Mouse (Mus musculus) right cerebral cortex, postnatal 14 days (tissue): ENCODE measurements around the gene P2ry6.

Source experiments
- DNase-seq: peaks from one replicate; pipeline ENCODE4 v3.0.0; 2022

P2ry6 gene

DNA sequence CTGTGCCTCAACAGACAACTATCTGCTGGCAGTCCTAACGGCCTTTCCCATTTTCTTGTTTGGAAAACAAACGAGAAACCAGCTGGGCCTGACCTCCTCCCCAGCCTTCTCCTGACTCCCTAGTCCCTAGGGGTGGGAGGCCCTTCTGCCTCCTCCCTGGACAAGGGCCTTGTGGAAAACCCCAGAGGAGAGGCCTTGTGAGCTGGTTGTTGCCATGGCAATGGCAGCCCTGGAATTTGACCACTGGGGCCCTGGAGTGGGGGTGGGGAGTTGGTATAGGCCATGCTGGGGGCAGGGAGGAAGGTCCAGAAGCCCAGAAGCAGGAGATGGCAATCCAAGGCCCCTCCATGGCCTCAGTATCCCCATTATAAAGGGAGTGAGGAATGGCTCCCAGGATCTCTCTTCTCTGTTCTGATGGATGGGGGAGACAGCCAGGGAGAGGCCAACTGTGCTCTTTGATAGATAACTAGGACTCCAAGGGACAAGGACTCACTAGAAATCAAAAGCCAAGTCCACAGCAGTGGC, 63.1 kb downstream of the P2ry6 start:
- DNase-seq: no peak

DNA sequence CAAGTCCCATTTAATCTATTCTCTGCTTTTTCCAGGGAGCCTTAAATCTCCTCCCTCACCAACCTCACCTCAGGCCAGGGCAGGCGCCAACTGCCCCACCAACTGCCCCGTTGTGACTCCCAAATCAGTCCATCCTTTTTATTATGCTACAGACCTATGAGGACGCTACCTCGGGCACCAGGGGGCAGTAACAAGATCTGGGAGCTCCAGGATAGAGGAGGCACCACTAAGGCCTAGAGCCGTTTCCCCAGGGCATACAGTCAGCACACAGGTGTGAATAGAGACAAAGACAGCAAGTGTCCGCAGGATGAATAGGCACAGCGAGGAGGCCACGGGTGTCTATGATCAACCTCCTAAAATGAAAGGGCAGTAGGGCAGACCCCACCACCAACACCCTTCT, 65.9 kb downstream of the P2ry6 start:
- DNase-seq: no peak

DNA sequence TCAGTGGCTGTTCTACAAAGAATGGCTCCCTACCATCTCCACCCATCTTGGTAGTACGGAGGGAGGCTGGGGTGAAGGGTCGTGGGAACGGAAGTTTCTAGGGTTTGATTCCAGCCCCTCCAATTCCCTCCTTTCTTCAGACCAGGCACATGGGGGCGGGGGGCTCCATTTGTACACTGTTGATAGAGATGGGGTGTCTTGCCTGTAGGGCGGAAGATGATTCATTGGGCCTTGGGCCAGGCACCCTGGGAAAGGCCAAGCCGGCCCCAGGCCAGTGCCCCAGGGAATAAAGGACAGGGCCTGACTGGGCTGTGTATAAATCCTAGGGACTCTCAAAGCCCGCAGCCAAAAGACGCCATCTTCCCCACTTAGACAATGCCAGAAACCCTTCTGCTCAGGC, 66.4 kb downstream of the P2ry6 start:
- no peak for DNase-seq

DNA sequence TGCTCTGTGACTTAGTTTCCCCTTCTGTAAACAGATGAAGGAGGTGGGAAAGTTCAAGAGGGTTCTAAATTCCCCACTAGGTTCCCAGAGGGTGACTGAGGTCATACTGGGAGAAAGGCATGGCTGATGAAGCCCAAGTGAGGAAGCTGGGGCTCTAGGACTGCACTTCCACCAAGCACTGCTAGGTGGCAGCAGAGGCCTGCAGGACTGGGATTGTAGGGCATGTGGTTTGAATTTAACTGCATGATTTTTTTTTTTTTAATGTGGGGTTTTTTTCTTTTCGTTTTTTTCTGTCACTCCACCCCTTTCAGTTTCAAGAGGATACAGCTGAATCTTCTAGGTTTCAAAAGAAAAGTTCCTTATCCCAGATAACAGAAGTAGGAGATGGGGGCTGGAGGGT, 67.2 kb downstream of the P2ry6 start:
- peak; percentile 83 for DNase-seq

DNA sequence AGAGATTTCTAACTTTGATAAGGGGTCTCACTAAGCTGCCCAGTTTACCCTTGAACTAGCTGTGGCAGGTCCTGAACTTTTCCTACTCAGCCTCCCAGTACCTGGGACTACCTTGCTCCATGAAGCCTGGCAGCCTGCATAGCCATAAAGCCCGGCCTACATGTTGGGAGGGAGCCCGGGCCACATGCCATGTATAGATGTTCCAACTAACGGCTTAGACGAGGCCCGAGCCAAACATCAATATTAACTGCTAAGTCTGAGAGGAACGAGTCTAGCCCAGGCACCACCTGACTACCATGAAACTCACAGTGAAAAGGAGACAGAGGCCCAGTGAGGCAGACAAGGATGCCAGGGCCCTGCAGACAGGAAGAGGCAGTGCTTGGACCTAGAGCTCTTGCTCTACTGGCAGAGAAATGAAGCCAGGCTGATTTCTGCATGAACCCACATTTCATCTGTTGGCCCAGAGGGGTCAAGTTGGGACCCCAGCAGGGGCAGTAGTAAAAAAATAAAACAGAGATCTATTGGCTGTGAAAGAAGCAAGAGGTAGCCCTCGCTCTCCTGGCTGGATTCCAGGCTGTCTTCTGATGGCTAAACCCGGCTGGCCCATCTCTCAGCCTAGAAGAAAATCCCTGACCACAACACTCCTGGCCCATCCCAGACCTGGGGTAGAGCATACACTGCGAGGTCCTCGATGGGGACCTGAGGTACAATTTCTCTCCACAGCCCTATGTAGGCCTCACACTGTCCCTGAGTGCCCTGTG, 68.2 kb downstream of the P2ry6 start:
- DNase-seq: no peak

DNA sequence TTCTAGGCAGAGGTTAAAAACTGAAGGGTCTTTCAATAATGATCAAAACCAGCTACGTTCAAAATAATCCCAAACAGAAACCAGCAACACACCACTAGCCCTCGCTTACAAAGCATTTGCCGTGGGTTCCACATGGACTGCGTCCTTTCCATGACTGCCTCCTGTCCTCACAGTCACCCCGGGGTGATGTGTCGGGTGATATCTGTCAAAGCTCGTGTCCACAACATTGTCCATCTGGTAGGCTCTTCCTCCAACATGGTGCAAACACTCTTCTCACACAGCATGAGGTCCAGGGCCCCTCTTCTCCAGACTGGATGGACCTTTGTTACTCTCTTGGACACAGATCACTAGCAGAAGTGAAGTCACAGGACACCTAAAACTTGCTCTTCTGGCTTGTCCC, 69.4 kb downstream of the P2ry6 start:
- no peak for DNase-seq

DNA sequence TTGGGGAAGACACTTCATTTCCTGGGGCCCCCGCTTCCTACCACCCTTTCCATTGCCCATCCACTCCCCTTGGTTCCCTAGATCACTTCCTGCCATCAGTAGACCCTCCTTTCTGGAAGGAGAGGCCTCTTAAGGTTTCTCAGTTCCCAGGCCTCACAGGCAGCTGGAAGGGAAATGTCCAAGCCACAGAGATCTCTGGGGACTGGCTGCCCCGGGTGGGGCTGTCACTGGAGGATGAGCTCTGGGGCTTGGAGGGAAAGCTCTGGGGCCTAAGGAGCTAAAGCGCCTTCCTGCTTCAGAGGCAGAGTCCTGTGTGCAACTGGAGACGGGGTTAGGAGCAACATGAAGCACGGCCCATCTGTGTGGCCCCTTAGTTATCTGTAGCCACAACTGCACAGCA, 69.8 kb downstream of the P2ry6 start:
- no peak for DNase-seq

DNA sequence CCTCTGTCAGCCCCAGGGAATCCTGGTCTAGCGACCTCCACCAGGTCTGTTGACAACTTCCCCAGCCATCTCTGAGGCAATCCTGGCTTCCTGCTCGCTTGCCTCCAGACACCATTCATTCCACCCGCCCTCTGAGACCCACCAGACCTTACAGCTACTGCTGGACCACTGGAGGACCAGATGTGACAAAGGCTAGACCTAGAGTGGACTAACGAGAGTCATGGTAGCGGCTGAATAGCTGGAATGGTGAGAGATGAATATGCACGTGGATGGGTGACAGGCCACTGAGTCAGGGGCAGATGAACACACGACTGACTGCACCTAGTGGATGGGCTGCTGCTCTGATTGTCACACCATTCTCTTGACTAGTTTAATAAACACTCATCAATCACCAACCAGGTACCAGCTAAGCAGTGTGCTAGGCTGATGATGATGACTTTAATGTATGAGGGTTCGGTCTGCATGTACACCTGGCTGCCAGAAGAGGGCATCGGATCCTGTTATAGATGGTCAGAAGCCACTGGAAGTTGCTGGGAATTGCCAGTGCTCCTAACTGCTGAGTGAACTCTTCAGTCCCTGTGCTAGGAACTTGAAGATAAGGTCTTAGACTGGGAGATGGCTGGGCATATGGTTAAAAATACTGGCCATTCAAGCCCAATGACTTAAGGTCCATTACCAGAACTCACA, 71.9 kb downstream of the P2ry6 start:
- no peak for DNase-seq

DNA sequence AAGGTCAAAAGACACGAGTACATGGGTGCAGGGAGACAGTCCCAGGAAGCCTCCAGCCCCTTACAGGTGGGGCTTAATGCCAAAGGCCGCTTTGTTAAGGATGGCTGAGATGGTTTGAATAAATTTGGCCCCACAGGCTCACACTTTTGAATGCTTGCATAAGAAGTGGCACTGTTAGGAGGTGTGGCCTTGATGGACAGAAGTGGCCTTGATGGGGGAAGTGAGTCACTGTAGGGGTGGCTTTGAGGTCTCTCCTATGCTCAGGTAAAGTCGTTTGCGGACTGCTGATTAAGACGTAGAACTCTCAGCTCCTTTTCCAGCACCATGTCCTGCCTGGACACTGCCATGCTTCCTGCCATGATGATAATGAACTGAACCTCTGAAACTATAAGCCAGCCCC, 76.6 kb downstream of the P2ry6 start:
- no peak for DNase-seq

DNA sequence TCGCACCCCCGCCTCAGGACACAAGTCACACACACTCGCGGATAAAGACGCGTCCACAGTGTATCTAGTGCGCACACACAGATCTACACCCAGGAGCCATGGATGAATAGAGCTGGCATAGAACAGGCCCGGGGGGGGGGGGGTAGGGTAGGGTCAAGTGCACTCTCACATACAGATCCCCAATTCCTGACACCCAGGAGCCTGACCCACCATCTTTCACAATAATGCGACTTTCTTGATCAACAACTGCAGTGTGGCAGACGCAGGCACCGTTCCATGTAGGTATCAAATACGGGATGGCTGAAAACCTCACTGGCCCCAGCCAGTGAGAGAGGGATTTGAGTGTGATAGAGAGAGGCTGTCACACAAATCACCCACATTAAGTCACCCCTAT, 79.6 kb downstream of the P2ry6 start:
- no peak for DNase-seq

DNA sequence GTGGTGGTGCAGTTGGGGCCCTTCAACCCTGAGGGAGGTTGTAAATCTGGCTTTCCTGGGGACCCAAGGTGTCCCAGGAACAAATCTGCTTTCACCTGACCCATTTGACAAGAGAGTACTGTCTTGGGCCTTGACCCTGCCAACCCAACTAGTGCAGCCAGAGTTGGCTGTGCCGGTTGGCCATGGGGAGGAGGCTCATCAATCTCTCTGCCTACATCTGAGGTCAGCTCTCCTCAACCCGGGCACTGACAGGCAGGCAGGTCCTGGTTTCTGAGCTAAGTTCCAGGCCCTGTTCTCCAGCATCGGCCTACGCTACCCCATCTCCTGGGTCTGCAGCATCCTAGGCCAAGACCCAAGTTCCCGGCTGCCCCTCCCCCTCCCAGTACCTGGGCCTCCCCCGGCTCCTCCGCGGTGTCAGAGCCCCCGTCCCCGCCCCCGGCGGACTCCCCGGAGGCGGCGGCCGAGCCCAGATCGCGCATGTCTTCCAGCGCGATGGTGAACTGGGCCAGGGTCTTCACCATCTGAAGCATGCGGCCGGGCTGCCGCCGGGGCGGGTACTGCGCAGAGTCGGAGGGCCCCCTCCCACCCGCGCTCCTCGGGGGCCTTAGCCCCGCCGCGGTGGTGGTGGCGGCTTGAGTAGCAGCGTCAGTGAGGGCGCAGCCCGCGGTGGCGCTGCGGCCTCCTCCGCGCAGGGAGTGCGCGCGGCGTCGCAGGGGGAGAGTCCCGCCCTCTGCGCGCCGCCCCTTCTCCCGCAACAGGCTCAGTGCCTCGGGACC, 80.2 kb downstream of the P2ry6 start:
- DNase-seq: peak; percentile 60

DNA sequence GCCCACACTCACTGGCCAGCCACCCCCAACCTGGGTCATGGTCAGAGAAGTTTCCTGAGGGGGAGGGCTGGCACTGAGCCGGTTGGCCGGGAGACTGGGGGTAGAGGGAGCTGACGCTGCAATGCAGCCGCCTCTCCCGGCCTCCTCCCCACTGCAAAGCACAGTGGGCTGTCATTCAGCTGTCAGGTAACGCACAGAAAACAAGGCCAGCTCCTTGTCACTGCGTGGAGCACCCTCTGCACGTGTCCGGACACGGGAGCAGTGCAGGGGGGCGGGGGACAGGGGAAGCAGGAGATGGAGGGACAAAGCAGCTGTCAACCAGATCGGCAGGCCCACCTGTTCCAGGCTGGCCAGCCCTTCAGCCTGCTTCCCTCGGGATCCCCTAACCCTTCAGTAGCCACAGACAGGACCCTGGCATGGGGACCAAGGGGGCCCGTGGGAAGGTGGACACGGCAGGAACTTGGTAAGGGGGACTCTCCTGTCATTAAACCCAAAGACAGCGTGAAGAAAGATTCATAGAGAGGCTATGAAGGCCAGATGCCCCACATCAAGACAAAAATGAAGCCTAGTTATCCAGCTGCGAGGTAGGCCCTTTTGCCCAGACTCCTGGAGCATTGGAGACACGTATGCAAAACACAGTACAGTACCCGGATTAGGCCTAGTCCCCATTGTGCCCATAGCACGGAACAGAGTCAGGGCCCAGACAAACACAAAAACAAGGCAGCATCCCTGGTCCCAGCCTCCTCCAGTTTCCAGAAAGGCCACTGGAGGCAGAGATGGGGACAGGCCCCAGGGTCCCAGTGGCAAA, 81.0 kb downstream of the P2ry6 start:
- DNase-seq: peak; percentile 67
